Mouse (Mus musculus): Measurements from ENCODE around the gene Cxcr5. TPM values are rescaled to one million over a fixed set of nuclear protein-coding genes. Genes with fewer than 3 reads are reported as not detected.

Cxcr5 gene
- total RNA-seq, 2 experiments from 2014 or later = not detected

- intact Hi-C loops (cut with DNase I; ENCODE audit: low total_unique reads) = no loop called here
- no peak for DNase-seq
These were observed 99.7 kb downstream of the Cxcr5 start for GRCm38 (mm10) chr9:44461950-44462349.

Other genes with a start within 250 kb of the Cxcr5 start
- gene C2cd2l, start 241.6 kb downstream of the Cxcr5 start, total RNA-seq (2021) = 10 to 100 TPM; 12.1 to 13.7 TPM
- gene Dpagt1, start 235.9 kb downstream of the Cxcr5 start, total RNA-seq (2021) = 10 to 100 TPM; 12.5 to 14.0 TPM
- 10 to 100 TPM; 21.7 to 24.8 TPM for gene H2afx, start 227.2 kb downstream of the Cxcr5 start, total RNA-seq (2021)
- gene Hmbs, start 217.6 kb downstream of the Cxcr5 start, total RNA-seq (2021) = 10 to 100 TPM; 24.2 to 25.5 TPM
- 10 to 100 TPM; 15.6 to 16.9 TPM for gene Vps11, start 200.2 kb downstream of the Cxcr5 start, total RNA-seq (2021)
- 10 to 100 TPM; 25.9 to 30.6 TPM for gene Hyou1, start 182.4 kb downstream of the Cxcr5 start, total RNA-seq (2021)
- gene Slc37a4, start 165.0 kb downstream of the Cxcr5 start, total RNA-seq (2021) = 100 to 1,000 TPM; 164 to 179 TPM
- gene Rps25, start 154.7 kb downstream of the Cxcr5 start, total RNA-seq (2021) = 1,000 to 10,000 TPM in 1 of 2 experiments, 100 to 1,000 TPM in 1; 952 to 1,089 TPM
- gene Trappc4, start 154.3 kb downstream of the Cxcr5 start, total RNA-seq (2021) = 10 to 100 TPM; 17.5 to 19.9 TPM
- 1 to 10 TPM; 4.4 to 5.6 TPM for gene Ccdc84, start 143.3 kb downstream of the Cxcr5 start, total RNA-seq (2021)
- not detected for gene Foxr1, start 120.7 kb downstream of the Cxcr5 start, total RNA-seq (2021)
- gene Upk2, start 106.9 kb downstream of the Cxcr5 start, total RNA-seq (2021) = under 1 TPM; 0.35 to 0.78 TPM
- gene Bcl9l, start 79.1 kb downstream of the Cxcr5 start, total RNA-seq (2021) = 10 to 100 TPM; 38.9 to 44.2 TPM
- 10 to 100 TPM; 61.8 to 62.2 TPM for gene Ddx6, start 43.0 kb upstream of the Cxcr5 start, total RNA-seq (2021)
- not detected for gene Treh, start 111.4 kb upstream of the Cxcr5 start, total RNA-seq (2021)
- gene Phldb1, start 173.3 kb upstream of the Cxcr5 start, total RNA-seq (2021) = 10 to 100 TPM; 43.8 to 47.6 TPM
- gene Arcn1, start 206.0 kb upstream of the Cxcr5 start, total RNA-seq (2021) = 10 to 100 TPM; 65.1 to 69.9 TPM
- gene Ift46, start 206.0 kb upstream of the Cxcr5 start, total RNA-seq (2021) = 10 to 100 TPM; 29.2 to 38.8 TPM
- 10 to 100 TPM in 1 of 2 experiments, 1 to 10 TPM in 1; 9.4 to 11.6 TPM for gene Tmem25, start 237.4 kb upstream of the Cxcr5 start, total RNA-seq (2021)
- under 1 TPM in 1 of 2 experiments, not detected in 1; 0.73 TPM for gene Ttc36, start 241.2 kb upstream of the Cxcr5 start, total RNA-seq (2021)

Measured in gastrocnemius, postnatal 14 days (tissue).